Mouse (Mus musculus) CD8-positive naive resting alpha-beta T cell, adult 2 months (primary cell): ENCODE data around the gene Gm10320.

Experiments
- DNase-seq, 2 experiments: peaks; one replicate each; pipeline ENCODE4 v3.0.0; 2022; ENCODE audit warnings: low read depth in 2 of 2, low spot score in 2 of 2

Gm10320 gene

DNA sequence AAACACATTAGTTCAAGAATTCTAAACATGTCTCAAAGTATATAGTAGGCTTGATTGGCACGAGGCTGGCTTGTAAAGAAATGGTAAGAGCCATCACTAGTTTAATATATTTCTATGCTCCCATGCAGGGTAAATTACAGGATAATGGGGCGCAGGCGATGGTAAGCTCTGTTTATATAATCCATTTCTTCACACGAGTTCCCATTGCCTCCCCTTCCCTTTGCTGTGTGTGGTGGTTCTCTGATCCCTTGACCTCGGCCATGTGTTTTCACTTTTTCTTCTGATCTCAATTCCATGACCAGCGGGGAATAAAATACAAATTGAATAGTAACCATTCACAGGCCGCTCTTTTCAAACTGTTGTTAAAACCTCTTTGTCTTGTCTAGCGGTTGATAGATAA lies 11.8 kb upstream of the Gm10320 start:
- no peak for DNase-seq

DNA sequence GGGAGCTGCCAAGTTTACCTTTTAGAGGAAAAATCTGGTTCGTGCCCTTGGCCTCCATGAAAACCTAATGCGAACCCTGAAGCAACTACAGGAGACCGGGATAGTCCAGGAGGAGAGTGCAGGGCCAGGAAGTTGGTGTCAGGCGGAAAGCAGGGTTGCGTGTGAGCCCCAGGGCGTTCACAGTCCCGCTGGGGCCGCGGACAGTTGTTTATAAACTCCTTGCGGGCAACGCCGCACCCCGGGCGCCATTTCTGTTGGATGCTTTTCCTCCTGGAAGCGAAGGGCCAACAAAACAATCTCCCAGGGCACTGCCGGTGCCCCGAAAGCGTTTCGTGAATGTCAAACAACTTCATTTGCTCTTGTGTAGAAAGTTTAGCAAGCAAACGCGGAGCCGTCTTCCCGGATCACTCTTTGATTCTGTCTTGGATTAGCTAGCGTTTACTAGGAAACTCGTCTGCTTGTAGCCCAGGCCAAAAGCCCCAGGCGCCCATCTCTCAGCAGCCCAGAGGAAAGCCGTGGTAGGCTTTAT lies 11.1 kb upstream of the Gm10320 start:
- no peak for DNase-seq

DNA sequence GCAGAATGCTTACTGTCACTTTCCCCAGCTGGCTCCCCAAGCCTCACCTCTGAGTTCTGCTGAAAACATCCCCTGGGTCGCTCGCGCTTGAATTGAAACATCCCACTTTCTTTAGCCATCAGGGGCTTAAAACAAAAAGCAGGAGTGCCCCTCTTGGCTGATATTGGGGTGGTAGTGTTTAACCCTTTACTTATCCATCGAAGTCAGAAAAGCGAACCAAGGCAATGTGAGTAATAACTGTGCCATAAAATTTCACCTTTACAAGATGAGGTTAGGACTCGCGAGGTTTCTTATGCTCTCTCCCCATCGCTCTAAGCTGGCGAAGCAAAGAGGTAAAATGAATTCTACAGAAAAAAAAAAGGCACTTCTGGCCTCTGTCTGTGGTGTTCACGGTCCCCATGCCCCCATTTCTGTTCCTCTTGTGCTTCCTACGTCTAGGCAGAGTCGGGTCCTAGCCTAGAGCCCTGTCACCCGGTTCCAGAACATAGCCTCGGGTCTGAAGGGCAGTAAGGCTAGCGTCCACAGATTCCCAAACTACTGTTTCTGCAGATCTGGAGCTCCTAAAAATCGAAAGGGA lies 10.5 kb upstream of the Gm10320 start:
- DNase-seq, result no peak

DNA sequence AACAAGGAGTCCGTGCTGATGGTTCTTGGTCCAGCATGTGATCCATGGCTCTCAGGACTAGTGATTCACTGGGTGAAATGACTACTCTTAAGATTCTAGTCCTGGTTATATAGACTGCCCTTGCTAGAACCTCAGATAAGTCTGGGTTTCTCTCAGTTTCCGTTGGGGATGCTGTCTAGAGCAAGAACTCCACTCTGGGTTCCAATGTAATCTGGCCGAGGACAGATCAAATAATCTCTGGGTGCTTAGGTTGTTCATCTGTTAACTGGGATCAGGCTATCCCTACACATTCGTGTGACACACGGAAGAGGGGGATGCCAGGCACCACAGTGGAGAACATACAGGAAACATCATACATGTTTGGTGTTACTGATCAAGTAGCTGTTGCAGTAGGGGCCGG lies 9.5 kb upstream of the Gm10320 start:
- no peak for DNase-seq

DNA sequence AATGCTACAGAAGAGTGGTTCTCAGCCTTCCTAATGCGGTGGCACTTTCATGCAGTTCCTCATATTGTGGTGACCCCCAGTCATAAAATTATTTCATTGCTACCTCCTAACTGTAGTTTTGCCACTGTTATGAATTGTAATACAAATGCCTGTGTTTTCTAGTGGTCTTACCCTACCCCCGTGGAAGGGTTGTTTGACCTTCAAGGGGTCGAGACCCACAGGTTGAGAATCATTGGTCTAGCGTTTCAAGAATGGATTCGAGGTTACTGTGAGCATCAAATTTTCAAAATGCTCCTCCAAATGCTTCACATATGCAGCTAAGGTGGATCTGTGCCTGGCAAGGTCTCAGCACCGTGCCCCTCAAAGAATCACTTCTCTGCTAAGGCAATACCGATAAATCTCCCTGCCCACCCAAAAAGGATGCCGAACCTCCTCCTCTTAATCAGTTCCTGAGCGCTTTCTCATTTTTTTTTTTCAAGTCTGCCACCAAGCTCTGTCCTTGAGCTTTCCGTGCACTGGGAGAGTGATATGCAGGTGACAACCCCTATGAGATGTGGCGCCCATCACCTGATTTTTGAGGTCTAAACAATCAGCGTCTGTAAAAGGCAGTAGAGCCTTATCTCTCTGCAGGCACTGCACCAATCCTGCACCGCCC lies 8.8 kb upstream of the Gm10320 start:
- no peak for DNase-seq

DNA sequence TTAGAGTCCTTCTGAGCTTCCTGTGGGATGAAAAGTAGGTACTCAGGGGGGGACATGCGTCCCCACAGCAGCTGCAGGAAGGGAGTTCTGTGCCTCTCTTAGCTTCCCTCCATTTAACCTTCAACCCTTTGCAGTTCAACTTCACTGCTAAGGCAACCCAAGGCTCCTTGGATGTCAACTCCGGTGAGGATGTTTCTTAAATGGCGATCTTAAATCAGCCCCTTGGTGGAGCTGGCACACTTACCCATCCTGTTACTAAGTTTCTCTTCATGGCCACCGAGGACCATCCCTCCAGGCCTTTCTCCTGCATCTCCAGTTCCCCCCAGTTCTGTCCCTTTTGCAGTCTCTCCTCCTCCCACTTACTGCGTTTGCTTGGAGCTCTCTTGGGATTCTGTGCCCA lies 6.8 kb upstream of the Gm10320 start:
- DNase-seq, result no peak

DNA sequence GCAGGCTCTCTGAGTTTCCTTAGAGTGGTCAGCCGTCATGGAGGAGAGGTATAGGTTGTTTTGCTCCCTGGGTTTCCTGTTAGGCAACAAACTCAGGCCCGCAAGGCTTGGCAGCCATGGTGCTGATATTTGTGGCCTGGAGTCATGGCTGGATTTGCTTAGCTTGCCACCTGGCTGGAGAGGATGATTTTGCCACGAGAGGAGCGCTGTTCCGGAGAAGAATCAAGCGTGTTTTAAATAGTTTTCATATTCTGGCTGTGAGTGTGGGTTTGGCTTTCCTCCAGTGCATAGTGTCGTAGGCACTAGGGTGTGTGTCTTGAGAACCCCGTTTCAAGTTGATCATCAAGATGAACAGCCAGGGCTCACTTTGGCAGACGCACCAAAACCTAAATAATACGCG lies 6.3 kb upstream of the Gm10320 start:
- no peak for DNase-seq

DNA sequence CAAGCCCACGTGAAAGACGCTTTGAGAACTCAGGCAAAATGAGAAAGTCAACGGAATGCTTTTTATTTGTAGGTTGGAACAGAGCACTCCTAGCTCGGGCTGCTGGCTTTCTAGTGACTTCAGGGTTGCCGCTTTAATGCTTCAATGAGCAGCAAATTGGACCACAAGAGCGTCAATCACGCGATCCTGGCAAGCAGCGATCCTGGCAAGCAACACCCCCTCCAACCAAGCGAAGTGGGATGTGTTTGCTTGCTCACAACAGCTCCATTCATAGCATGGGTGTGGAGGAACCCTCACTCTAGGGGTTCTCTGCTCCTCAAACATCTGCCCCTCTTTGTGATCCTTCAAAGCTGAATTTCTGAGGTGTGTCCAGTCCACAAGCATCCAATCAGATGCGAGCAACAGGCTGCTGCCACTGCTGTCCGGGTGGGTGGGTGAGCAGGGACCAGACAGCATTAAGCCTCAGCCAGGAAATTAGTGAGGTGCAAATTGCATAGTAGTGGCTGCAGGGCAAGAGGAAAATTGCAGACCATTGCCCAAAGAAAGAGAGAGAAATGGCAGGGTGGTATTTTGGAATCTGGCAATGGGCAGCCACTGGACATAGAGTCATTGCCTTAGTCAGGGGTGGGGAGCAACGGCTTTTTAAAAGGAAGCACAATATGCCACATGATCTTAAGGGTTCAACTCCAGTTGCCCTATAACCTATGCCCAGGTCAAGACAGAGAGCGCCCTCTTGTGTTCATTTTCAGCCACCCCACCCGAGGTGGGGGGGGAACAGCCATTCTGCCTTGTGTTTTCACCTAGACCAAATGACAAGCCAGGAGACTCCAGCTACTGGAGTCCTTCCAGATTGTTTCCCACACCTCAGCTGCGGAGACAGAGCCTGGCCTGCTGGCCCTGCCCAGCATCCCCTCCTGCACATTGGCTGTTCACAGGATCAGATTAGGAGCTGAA lies 5.4 kb upstream of the Gm10320 start:
- no peak for DNase-seq

DNA sequence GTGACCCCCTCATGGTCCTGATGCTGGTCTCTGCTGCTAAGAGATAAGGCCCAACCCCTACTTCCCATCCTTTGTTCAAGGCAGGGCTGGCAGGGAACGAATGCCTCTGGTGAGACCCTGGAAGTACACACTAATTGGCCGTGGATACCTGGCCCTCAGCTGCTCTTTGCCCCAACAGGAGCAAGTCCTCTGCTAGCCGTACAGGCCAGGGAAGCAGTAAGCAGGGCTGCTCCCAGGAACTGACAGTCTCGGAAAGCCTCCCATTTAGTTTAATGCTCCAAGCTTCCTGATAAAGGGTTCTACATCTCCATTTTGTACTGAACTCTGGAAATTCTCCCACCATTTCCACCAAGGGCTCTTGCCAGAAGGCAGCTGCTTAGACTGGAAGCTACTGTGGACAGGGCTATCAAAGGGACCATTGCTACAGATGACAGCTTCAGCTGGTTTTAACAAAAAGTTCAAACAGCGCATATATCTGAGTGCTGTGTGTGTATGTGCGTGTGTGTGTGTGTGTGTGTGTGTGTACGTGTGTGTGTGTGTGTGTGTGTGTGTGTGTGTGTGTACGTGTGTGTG lies 2.8 kb upstream of the Gm10320 start:
- no peak for DNase-seq

DNA sequence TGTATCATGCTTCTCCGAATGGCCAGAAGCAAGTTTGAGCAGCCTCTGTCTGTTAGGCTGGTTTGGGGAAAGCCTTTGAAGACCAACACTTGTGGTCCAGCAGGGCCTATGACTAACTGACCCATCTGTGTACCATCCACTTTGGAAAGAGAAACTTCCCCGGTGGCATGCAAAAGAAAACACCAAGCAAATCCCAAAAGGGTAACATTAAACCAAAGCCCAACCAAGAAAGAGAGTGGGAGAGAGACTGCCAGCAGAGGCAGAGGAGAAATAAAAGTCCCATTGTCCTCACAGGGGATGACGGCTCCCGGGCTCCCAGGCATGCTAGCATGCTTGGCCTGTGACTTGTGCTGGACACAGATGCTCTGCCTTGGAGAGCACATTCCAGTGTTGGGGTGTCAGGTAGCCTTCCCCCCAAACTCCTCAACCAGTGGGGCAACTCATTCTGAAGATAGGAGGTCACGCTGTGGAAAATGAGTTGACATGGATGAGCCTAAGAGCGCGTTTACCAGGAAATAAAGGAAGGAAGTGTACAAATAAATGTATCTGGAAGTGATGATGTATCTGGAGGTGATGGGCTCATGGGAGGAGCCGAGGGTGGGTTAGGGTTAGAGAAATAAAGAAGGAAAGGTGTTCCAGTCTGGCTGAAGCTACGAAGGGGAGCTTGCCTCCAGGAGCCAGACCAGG lies 911 bp upstream of the Gm10320 start:
- DNase-seq, result no peak

DNA sequence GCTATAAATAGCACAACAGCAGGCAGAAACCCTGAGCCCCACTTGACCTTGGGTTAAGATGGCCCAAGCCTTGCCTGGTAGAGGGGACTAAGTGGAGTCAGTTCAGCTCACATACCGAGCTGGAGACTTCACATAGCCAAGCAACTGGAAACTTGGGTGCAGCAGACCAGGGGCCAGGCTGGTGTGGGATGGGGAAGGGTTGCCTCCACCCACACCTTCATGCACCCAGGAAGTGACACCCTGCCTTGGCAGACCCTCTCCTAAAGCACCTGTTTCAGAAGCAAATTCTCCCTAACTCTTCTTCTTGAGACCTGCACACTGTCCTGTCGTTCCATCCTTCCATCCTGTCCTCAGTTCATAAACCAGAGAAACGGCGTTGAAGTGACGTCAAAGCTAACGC lies 5.1 kb downstream of the Gm10320 start:
- DNase-seq, result no peak

DNA sequence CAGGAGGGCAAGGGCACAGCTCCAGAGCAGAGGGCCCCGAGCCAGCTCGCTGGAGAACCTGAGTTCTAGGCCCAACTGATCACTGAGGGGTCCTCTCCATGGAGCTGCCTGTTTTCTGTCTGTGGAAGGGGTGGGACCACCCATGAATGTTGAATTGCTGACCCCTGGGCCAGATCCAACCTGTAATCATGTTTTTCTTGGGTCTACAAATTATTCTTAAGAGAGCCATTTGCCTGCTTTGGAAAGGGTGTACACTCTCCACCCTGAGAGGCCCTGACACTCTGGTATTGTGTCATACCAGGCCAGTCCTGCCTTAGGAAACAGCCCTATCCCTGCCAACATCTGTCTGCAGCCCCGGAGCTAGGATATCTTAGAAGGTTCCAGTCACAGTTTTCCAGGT lies 5.6 kb downstream of the Gm10320 start:
- no peak for DNase-seq

DNA sequence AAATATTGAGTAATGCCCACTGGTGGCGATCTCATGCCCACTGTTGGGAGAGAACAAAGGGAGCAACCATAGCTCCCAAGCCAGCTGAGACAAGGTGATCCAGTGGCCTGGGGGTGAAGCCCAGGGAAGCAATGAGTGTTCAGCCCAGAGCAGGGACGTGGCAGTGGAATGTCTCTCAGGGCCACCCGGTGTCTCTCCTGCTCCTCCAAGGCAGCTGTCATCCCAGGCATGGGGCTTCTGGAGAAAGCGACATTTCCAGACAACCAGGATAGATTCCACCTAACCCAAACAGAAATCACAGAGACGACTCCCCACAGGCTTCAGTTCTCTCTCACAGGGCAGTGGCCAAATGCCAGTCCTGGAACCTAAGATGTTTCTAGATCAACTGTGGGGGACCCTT lies 6.4 kb downstream of the Gm10320 start:
- no peak for DNase-seq

DNA sequence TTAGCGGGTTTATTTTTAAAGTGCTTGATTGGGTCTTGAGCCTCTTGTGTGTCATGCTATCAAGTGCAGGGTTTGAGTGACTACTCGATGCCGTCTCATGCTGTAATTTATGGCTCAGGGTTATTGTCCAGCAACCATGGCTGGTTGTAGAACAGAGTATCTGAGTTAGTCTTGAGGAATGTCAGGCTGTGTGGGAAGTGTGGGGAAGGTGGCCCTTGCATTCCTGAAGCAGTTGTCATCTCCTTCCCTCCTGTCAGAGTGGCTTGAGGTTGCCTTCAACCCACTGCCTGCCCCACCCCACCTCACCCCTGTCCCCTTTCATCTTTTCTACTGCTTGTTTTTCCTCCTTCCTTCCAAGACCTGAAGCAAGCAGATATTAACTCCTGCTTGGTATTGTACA lies 13.8 kb downstream of the Gm10320 start:
- DNase-seq, result no peak

DNA sequence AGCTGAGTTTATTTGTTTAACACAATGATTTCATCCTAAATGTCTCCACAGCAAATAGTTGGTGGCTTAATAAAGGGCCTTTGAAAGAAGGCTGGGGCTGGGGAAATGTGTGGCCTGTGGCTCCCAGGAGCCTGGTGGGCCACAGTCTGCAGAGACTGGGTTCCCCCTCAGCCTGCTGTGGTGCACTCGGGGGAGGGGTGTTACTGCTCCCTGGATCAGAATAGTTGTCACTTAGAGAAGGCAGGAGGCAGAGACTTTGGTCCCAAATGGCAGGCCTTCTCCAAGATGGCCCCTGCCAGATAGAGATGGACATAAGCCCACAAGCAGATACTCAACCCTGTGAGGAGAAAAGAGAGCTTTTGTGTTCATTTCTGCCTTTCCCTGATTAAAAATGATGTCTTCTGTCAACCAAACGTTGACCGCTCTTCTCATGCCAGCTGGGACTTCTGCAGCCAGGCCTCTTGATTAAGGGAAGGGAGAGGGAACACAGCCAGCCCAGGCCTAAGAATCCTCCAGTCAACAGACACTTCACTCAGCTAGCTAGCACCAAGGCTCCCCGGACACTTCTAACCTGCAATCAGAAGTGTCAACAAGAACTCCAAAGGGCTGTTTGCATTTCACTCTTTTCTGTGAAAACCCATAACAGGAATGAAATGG lies 14.8 kb downstream of the Gm10320 start:
- DNase-seq, result no peak

DNA sequence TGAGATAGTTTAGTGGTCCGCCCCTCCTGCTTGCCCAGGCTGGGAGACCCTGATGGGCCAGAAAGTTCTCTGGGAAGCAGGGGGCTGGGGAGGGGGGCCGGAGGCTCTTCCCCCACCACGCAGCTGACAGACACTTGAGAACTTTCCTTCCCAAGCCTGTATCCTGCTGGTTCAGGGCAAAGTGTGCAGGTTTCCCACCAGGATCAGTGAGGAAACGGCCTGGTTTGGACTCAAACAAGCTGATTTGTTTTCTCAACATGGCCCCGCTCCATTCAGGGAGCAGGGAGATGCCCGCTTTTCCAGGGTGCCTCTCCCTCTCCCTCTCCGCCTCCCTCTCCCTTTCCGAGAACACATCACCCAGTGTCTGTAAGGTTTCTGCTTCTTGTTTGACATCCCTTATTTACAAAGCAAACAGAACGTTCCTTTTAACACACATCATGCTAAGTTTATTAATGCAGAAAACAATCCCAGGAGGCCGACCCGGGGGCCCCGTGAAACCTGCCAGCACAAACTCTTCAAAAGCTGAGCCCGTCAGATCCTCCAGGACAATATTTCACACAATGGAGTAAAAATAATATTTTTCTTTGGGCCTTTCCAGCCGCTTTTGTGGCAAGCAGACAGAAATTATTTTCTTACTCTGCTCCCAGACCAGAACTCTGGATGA lies 15.5 kb downstream of the Gm10320 start:
- no peak for DNase-seq

DNA sequence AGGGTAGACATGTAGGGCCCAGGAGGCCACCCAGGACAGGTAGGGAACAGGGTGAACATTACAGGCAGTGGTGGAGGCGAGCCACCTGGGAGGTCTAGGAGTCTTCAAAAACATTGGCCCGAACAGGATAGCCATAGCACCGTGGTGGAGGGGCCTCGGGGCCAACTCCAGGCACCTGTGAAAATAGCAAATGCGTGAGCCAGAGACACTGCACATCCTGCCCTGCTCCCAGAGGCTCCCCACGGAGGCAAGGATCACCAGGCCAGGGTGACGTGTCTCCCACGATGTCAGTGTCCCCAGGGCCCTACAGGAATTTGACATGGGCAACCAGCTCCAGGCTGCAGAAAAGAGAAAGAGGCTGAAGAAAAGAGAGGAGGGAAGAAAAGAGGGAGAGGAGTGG lies 16.1 kb downstream of the Gm10320 start:
- no peak for DNase-seq

DNA sequence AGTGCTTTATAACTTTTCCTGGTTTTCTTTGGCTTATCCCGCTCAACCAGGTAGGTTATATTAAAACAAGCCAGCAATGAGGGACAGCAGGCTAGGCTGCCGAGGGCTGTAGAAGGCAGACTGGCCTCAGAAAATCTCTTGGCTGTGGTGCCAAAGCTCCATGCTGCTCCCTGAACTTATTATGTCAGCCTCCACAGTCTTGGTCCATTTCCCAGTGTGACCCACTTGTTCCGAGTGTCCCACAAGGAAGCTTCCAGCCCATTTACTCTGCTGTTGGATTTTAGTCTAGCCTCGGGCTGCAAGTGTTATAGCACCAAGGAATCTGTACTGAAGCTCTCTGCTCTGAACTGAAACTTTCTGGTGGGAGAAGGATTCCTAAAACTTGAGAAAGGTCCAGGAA lies 18.8 kb downstream of the Gm10320 start:
- no peak for DNase-seq

DNA sequence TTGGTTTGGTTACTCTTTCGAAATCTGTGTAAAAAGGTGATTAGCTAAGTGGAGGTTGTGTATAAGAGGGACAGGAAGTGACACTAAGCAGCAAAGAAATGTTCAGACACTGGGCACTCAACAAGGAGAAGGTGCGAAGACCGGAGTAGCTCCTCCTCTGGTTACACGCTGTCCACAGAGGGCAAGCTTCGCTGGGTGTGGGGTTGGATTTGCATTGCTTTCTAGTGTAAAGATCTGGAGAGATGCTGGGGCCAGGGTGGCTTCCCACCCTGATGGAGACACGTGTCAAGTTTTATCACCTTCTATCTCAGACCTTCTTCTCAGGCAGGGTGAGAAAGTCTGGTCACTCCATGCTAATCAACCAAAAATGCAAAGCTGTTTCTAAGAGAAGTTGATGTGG lies 20.0 kb downstream of the Gm10320 start:
- DNase-seq, result no peak

DNA sequence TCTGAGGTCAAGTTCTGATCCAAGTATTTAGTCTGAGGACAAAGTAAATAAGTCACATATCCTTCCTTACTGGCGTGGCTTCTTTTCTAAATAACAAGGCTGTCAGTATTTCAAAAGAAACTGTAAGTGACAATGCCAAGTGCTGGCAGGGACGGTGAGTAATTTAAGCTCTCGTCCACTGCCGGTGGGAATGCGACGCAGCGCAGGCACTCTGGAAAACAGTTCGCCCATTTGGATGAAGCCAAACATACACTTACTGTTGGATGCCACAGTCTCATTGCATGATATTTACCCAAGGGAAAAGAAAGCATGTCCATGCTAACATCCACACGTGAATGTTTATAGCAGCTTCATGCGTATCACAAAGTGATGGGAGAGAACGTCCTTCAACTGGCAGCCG lies 21.5 kb downstream of the Gm10320 start:
- no peak for DNase-seq
